Mouse (Mus musculus): ENCODE results near the gene Zbtb16. TPM values are rescaled to one million over a fixed set of nuclear protein-coding genes. Genes with fewer than 3 reads are reported as not detected.
A peak's percentile ranks its signal among the peaks of the same experiment; 100 is the strongest.

Gene Zbtb16
- polyA plus RNA-seq, 1 experiment from 2014 or later: 6.3 TPM

GRCm38 (mm10) chr9:48743338-48744285 is 92.4 kb downstream of the Zbtb16 start:
- Histone ChIP-seq H3K4me3 (no peak overlapping the region), H3K27me3 (peaks cover 4% of the 10 kb centered on the region; the same call in 1 of the 2 replicates), H3K27ac (no peak overlapping the region), H3K9me3 (no peaks in the 10 kb centered on the region), H3K36me3 (no peaks in the 10 kb centered on the region), H3K4me1 (replicated peaks) (peaks cover 49% of the 10 kb centered on the region), H3K4me2 (no peak overlapping the region), H3K9ac (no peak overlapping the region)
- no peak for ATAC-seq (ENCODE audit: low FRiP score)
- WGBS: 90% methylated on average over 11 of the region's 11 CpGs

DNA sequence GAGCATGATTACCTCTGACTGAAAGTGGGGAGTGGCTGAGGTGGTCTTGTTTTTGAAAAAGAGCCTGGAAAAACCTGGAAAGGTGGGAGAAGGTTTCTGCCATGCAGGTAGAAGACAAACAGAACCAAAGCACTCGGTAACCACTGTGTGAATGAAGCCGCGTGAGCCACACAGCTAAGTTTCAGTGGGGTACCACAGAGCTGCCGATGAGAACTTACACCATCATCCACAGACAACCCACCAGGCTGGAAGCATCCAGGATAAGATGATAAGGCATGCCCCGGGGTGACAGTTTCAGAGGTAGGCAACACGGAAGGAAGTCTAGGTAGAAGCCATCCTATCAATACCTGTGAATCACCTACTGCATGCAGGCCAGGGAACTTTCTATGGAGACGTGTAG is 93.9 kb downstream of the Zbtb16 start:
- Histone ChIP-seq H3K27ac (no peak overlapping the region), H3K36me3 (no peaks in the 10 kb centered on the region), H3K9ac (no peak overlapping the region), H3K4me2 (no peak overlapping the region), H3K4me1 (replicated peaks) (peaks cover 62% of the 10 kb centered on the region), H3K4me3 (no peak overlapping the region), H3K9me3 (no peaks in the 10 kb centered on the region), H3K27me3 (peaks cover 4% of the 10 kb centered on the region; the same call in 1 of the 2 replicates)
- ATAC-seq (ENCODE audit: low FRiP score): no peak
- WGBS: 96% methylated on average over 7 of the region's 7 CpGs

- WGBS: 94% methylated on average over 14 of the region's 14 CpGs
- Histone ChIP-seq H3K4me2 (no peak overlapping the region), H3K4me3 (no peak overlapping the region), H3K4me1 (replicated peaks) (peaks cover 68% of the 10 kb centered on the region), H3K9ac (no peak overlapping the region), H3K9me3 (no peaks in the 10 kb centered on the region), H3K27ac (no peak overlapping the region), H3K36me3 (no peaks in the 10 kb centered on the region), H3K27me3 (peaks cover 4% of the 10 kb centered on the region; the same call in 1 of the 2 replicates)
- ATAC-seq (ENCODE audit: low FRiP score): no peak
These were observed 94.5 kb downstream of the Zbtb16 start for GRCm38 (mm10) chr9:48741433-48742077.

DNA sequence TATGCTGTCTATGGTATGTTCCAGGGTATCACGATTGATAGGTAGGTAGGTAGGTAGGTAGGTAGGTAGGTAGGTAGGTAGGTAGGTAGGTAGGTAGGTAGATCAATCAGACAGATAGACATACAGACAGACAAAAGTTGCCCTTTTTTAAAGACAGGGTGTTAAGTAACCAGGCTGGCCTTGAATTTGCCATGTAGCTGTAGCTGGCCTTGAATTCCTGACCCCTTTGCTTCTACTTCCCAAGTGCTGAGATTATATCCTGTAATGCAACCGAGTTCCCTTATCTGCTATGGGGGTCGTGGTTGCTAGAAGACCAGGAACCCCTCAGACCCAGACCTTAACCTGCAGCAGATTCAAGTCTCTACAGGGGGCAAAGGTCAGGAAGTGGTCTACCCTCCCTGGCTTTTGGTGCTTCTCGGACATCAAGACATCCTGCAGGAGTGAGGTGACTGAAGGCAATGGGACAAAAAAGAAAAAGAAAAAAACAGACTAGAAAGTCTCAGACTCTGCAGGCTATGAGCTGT is 95.2 kb downstream of the Zbtb16 start:
- no peak overlapping the region for H3K9ac ChIP-seq
- peaks cover 4% of the 10 kb centered on the region; the same call in 1 of the 2 replicates for H3K27me3 ChIP-seq
- ATAC-seq (ENCODE audit: low FRiP score): no peak
- peaks cover 75% of the 10 kb centered on the region for H3K4me1 ChIP-seq (replicated peaks)
- no peaks in the 10 kb centered on the region for H3K9me3 ChIP-seq
- H3K36me3 ChIP-seq: no peaks in the 10 kb centered on the region
- 89% methylated on average over 4 of the region's 4 CpGs for WGBS
- H3K4me3 ChIP-seq: no peak overlapping the region
- H3K4me2 ChIP-seq: no peak overlapping the region
- H3K27ac ChIP-seq: peak overlapping the region; percentile 85

DNA sequence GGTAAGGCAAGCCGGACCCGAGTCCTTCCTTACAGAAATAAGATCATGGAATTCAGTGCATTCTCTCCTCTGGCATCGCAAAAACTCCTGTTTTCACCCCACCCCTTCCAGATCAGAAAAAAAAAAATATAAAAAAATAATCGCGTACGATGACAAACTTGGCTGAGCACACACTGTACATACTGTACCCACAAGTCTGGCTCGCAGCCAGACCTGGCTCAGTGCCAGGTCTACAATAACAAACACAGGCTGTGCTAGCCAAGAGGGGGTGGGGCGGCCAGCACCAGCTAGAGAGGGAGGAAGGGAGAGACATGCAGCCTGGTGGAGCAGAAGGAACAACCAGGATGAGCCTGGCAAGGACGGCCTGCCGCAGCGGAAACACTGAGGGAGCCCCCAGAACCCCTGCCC is 95.9 kb downstream of the Zbtb16 start:
- 30% methylated on average over 11 of the region's 11 CpGs for WGBS
- Histone ChIP-seq H3K27me3 (peaks cover 4% of the 10 kb centered on the region; the same call in 1 of the 2 replicates), H3K4me2 (0 out of 2 replicates have a peak overlapping the region, but pooled peaks have one; percentile 6), H3K27ac (peak overlapping the region; percentile 85), H3K9ac (no peak overlapping the region), H3K36me3 (no peaks in the 10 kb centered on the region), H3K9me3 (no peaks in the 10 kb centered on the region), H3K4me1 (replicated peaks) (peaks cover 79% of the 10 kb centered on the region), H3K4me3 (no peak overlapping the region)
- peak; percentile 90 for ATAC-seq (ENCODE audit: low FRiP score)

GRCm38 (mm10) chr9:48738795-48739476 is 97.1 kb downstream of the Zbtb16 start:
- H3K9me3 ChIP-seq: no peaks in the 10 kb centered on the region
- WGBS: 78% methylated on average over 9 of the region's 9 CpGs
- H3K36me3 ChIP-seq: no peaks in the 10 kb centered on the region
- no peak for ATAC-seq (ENCODE audit: low FRiP score)
- H3K4me2 ChIP-seq: no peak overlapping the region
- H3K4me1 ChIP-seq (replicated peaks): peaks cover 79% of the 10 kb centered on the region
- H3K4me3 ChIP-seq: no peak overlapping the region
- no peak overlapping the region for H3K27ac ChIP-seq
- no peak overlapping the region for H3K9ac ChIP-seq
- peaks cover 4% of the 10 kb centered on the region; the same call in 1 of the 2 replicates for H3K27me3 ChIP-seq

DNA sequence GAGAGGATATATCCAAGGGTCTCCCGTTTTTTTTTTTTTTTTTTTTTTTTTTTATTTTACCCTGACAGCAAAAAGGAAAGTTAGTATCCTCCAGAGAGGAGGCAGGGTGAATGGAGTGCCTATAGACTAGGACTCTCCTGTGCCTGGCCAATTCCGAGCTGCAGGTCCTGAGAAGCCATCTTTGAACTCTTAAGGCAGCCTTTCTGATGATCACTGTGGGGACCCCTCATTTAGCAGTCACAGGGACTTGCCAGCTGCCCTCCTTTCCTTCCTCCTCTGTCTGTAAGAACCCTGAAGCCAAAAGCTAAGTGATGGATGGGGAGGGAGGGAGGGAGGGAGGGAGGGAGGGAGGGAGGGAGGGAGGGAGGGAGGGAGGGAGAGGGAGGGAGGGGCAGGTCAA is 98.1 kb downstream of the Zbtb16 start:
- Histone ChIP-seq H3K4me2 (peak overlapping the region; percentile 29; the same call in 1 of the 2 replicates), H3K27me3 (peaks cover 4% of the 10 kb centered on the region; the same call in 1 of the 2 replicates), H3K36me3 (no peaks in the 10 kb centered on the region), H3K27ac (peak overlapping the region; percentile 83), H3K9me3 (no peaks in the 10 kb centered on the region), H3K4me3 (no peak overlapping the region), H3K9ac (no peak overlapping the region), H3K4me1 (replicated peaks) (peaks cover 86% of the 10 kb centered on the region)
- WGBS: 46% methylated on average over 2 of the region's 2 CpGs
- no peak for ATAC-seq (ENCODE audit: low FRiP score)

DNA sequence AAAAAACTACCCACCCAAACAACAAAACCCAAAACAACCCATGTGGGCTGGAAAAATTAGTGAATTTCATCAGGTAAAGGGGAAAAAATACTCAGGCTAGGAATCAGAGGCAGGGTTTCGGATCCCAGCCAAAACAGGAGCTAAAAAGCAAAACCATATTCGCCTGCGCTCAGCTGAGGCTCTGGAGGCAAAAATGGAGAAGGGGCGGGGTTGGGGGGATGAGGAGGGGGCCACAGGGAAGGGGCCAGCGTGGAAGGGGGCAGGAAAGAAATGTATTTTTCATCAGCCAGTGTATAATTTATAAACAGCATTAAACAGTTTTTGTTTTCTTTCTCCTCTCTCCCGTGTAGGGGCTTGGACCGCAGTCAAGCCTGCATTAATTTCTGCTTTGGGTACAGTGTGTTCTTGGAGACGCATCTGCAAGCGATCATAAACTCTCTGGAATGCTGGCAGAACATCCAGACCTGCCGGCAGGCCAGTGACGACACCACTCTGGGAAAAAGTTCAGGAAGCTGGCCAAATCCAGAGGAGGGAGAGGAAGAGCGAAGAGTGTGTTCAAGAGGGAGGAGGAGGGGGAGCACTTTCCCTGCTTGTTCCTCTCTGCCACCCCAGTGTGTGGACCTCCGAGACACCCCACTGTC is 98.7 kb downstream of the Zbtb16 start:
- ATAC-seq (ENCODE audit: low FRiP score): no peak
- Histone ChIP-seq H3K4me2 (peak overlapping the region; percentile 29), H3K4me3 (no peak overlapping the region), H3K36me3 (no peaks in the 10 kb centered on the region), H3K9me3 (no peaks in the 10 kb centered on the region), H3K27me3 (peaks cover 4% of the 10 kb centered on the region; the same call in 1 of the 2 replicates), H3K4me1 (replicated peaks) (peaks cover 91% of the 10 kb centered on the region), H3K9ac (no peak overlapping the region), H3K27ac (peak overlapping the region; percentile 83)
- 34% methylated on average over 13 of the region's 13 CpGs for WGBS

DNA sequence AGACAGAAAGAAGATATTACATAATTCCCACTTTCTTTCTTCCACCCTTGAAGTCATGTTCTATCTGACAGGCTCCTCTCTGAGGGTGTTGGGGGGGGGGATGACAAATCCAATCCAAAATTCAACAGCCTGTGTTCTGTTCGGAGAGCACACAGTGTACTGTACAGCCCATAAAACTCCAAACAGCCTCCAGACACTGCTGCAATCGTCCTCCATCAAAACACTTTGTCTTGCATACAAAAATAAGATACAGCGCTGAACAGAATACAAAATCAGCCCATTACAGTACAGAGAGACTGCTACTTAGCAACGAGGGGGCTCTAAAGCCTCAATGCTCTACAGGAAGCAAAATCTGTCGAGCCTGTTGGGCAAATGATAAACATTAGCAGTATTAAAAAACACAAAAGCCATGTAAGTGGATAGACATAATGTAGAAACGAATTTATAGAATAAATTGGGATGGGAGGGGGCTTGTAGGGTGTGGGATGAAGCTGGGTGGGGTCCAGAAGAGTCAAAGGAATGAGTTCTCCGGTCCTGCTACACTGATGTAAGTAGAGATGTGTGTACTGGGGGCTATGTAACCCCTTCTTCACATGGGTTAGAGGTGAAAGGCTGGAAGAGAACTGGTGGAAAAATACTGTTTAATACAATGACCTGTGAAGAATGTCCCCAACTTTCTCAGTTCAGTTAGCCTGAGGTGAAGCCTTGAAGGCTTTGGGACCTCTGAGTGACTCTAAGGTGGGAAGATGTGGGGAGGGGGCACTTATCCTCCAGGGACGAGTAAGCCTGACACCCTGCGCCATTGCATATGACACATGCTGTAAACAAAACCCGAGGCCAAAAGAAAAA is 99.4 kb downstream of the Zbtb16 start:
- H3K9me3 ChIP-seq: no peaks in the 10 kb centered on the region
- peaks cover 4% of the 10 kb centered on the region; the same call in 1 of the 2 replicates for H3K27me3 ChIP-seq
- peak overlapping the region; percentile 83 for H3K27ac ChIP-seq
- H3K4me1 ChIP-seq (replicated peaks): peaks cover 97% of the 10 kb centered on the region
- ATAC-seq (ENCODE audit: low FRiP score): 0 out of 2 replicates have a peak, but pooled peaks have one; percentile 8
- H3K36me3 ChIP-seq: no peaks in the 10 kb centered on the region
- H3K9ac ChIP-seq: no peak overlapping the region
- 28% methylated on average over 10 of the region's 10 CpGs for WGBS
- no peak overlapping the region for H3K4me3 ChIP-seq
- peak overlapping the region; percentile 29 for H3K4me2 ChIP-seq

GRCm38 (mm10) chr9:48735466-48736312 is 100.3 kb downstream of the Zbtb16 start:
- no peak for ATAC-seq (ENCODE audit: low FRiP score)
- Histone ChIP-seq H3K4me2 (no peak overlapping the region; the same call in 1 of the 2 replicates), H3K27me3 (peaks cover 7% of the 10 kb centered on the region; the same call in 1 of the 2 replicates), H3K9me3 (no peaks in the 10 kb centered on the region), H3K4me1 (replicated peaks) (peaks cover 98% of the 10 kb centered on the region), H3K4me3 (no peak overlapping the region), H3K27ac (peak overlapping the region; percentile 83), H3K9ac (peak overlapping the region; percentile 49; the same call in 1 of the 2 replicates), H3K36me3 (no peaks in the 10 kb centered on the region)
- WGBS: 39% methylated on average over 12 of the region's 12 CpGs

Measured in hindbrain, embryonic 13.5 days (tissue).